Mouse (Mus musculus): ENCODE results near the gene Gm21762.
"Not testable (repeated sequence)": the region's sequence is repeated elsewhere in the genome, so short reads cannot be mapped to it uniquely, and the experiment has no call there.

- not testable (repeated sequence) for TF ChIP-seq CTCF (IDR thresholded peaks at IDR 0.05; ENCODE audit: low read depth); EP300 (optimal IDR thresholded peaks at IDR 0.05)
Measured at GRCm38 (mm10) chr13:120259718-120260117, 44.0 kb upstream of the Gm21762 start.

Measured in stomach, postnatal 0 days (tissue).